Mouse (Mus musculus) hindbrain, postnatal 0 days (tissue): ENCODE data around the gene Clec1b. TPM values are rescaled to one million over a fixed set of nuclear protein-coding genes. Genes with fewer than 3 reads are reported as not detected.

Source experiments
- ATAC-seq: fragments of 200-750 bp; cut with Nextera tagmentation; 2 replicates; pipeline ENCODE4 v1.8.0; 2017; ENCODE audit warnings: mild to moderate bottlenecking, moderate TSS enrichment, moderate library complexity
- DNase-seq: peaks from one replicate; pipeline ENCODE4 v3.0.0-alpha.2; 2015; ENCODE audit warnings: low spot score
- H3K27ac ChIP-seq: fragments of 300-500 bp; sonication (generic); 2 replicates; pipeline ENCODE4 v1.5.1; 2014; ENCODE audit warnings: mild to moderate bottlenecking
- H3K27me3 ChIP-seq: fragments of 300-500 bp; sonication (generic); 2 replicates; pipeline ENCODE4 v1.6.1; 2014; ENCODE audit warnings: low read length, mixed read lengths; ENCODE audit not compliant: insufficient read depth
- H3K36me3 ChIP-seq: fragments of 300-500 bp; sonication (generic); 2 replicates; pipeline ENCODE4 v1.6.1; 2014; ENCODE audit warnings: low read length, mixed read lengths; ENCODE audit not compliant: insufficient read depth
- H3K4me1 ChIP-seq: fragments of 300-500 bp; sonication (generic); 2 replicates; pipeline ENCODE4 v1.6.1; 2014; ENCODE audit warnings: antibody characterized with exemption, low read length, mixed read lengths; ENCODE audit not compliant: insufficient read depth
- H3K4me2 ChIP-seq: fragments of 300-500 bp; sonication (generic); 2 replicates; pipeline ENCODE4 v1.6.1; 2014; ENCODE audit warnings: low read depth, mild to moderate bottlenecking, low read length, moderate library complexity, mixed read lengths
- H3K4me3 ChIP-seq: fragments of 300-500 bp; sonication (generic); 2 replicates; pipeline ENCODE4 v1.5.1; 2014; ENCODE audit warnings: low read length
- H3K9ac ChIP-seq: fragments of 300-500 bp; sonication (generic); replicated peaks from 2 replicates; pipeline ENCODE4 v1.6.1; 2014; ENCODE audit warnings: mild to moderate bottlenecking, low read length, moderate library complexity, mixed read lengths
- H3K9me3 ChIP-seq: fragments of 300-500 bp; sonication (generic); 2 replicates; pipeline ENCODE4 v1.6.1; 2016; ENCODE audit warnings: low read length, mixed read lengths
- CTCF ChIP-seq: IDR thresholded peaks from 2 replicates; pipeline ENCODE4 v1.5.1; 2016; ENCODE audit warnings: antibody characterized with exemption, control low read depth, low read depth
- WGBS: fragments of 180-500 bp; shearing (Covaris S2); extraction: QIAGEN DNeasy Blood & Tissue Kit; methylation state at CpG from one replicate; pipeline ENCODE4 v1.1.7; 2014; 5-methylcytosine and 5-hydroxymethylcytosine counted together
- polyA plus RNA-seq: library from polyadenylated mRNA; unstranded; fragments of >200 nt; fragmentation: Nextera tagmentation; extraction: Ambion mirVana; gene quantifications from 2 replicates; pipeline ENCODE4 v1.2.1, GENCODE M21; 2015
- total RNA-seq: library from RNA; depleted of rRNA; stranded (reverse); fragments of >200 nt; gene quantifications from 2 replicates; pipeline ENCODE4 v1.2.3, GENCODE M21; 2014; rRNA removed

The Clec1b gene
- total RNA-seq (under 0.01 TPM in 1 of 2 replicates, not detected in the other), polyA plus RNA-seq (0.38 and 0.47 TPM in 2 replicates)

DNA sequence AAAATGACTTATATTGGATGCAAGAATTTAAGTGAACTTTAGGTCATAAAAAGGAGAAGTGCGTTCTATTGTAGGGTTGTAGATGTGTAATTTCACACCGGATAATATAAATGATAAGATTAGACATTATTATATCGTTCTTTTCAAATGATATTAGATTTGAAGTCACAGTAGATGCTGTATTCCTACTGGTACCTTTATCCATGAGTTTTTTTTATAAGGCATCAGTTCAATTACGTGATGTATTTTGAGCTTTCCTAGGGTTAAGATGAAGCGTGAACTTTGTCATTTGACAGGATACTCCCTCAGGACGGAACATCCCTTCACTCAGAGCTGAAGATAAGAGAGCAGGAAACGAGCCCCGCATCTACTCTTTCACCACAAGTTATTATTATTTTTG, at the start of gene Clec1b:
Gene Clec1b (plus strand): TSS at position 301 of the 400 bp plus-strand sequence.
- no peak for ATAC-seq
- no peaks in the 10 kb centered on the region for H3K36me3 ChIP-seq
- WGBS, result 86% methylated on average over 8 of the region's 8 CpGs
- H3K27ac ChIP-seq, result no peak within 1 kb of the TSS
- TF ChIP-seq CTCF, result no peak
- no peak within 1 kb of the TSS for H3K9ac ChIP-seq
- DNase-seq, result no peak
- H3K4me2 ChIP-seq, result no peak within 1 kb of the TSS
- H3K9me3 ChIP-seq, result no peaks in the 10 kb centered on the region
- H3K4me3 ChIP-seq, result no peak within 1 kb of the TSS
- no peaks in the 10 kb centered on the region for H3K4me1 ChIP-seq
- H3K27me3 ChIP-seq, result no peaks in the 10 kb centered on the region

- TF ChIP-seq CTCF, result no peak
- Histone ChIP-seq H3K4me3 (no peak overlapping the region), H3K36me3 (no peaks in the 10 kb centered on the region), H3K9ac (no peak overlapping the region), H3K9me3 (no peaks in the 10 kb centered on the region), H3K4me1 (no peaks in the 10 kb centered on the region), H3K4me2 (no peak overlapping the region), H3K27me3 (no peaks in the 10 kb centered on the region), H3K27ac (no peak overlapping the region)
- WGBS, result 53% methylated on average over 4 of the region's 4 CpGs
- no peak for DNase-seq
- no peak for ATAC-seq
Observed at GRCm38 (mm10) chr6:129349524-129350352, 47.4 kb upstream of the Clec1b start.

GRCm38 (mm10) chr6:129351091-129351490, 46.0 kb upstream of the Clec1b start:
- WGBS, result 97% methylated on average over 3 of the region's 3 CpGs
- Histone ChIP-seq H3K36me3 (no peaks in the 10 kb centered on the region), H3K4me1 (no peaks in the 10 kb centered on the region), H3K9me3 (no peaks in the 10 kb centered on the region), H3K4me3 (no peak overlapping the region), H3K9ac (no peak overlapping the region), H3K4me2 (no peak overlapping the region), H3K27me3 (no peaks in the 10 kb centered on the region), H3K27ac (no peak overlapping the region)
- no peak for ATAC-seq
- no peak for DNase-seq
- TF ChIP-seq CTCF, result no peak

DNA sequence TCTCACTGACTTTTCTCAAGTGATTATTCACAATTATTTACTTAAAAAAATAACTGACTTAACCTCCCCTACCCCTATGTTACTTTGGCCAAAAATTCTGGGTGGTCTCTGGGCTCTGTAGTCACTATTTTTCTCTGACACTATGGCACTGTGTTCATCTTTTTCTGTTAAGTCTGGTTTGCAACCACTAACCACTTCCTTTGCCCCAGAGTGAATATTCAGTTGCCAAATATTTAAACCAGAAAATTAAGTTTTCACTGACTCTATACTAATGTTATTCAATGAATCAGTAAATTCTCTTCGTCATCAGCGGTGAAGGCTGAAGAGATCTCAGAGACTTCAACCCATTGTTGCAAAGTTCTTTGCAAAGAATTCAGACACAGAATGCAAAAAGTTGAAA, 41.3 kb upstream of the Clec1b start:
- H3K27me3 ChIP-seq, result no peaks in the 10 kb centered on the region
- H3K9me3 ChIP-seq, result no peaks in the 10 kb centered on the region
- no peak overlapping the region for H3K4me3 ChIP-seq
- no peak for ATAC-seq
- H3K4me2 ChIP-seq, result no peak overlapping the region
- WGBS, result 94% methylated on average over 2 of the region's 2 CpGs
- no peak overlapping the region for H3K27ac ChIP-seq
- no peak for TF ChIP-seq CTCF
- no peaks in the 10 kb centered on the region for H3K36me3 ChIP-seq
- H3K9ac ChIP-seq, result no peak overlapping the region
- no peak for DNase-seq
- no peaks in the 10 kb centered on the region for H3K4me1 ChIP-seq

DNA sequence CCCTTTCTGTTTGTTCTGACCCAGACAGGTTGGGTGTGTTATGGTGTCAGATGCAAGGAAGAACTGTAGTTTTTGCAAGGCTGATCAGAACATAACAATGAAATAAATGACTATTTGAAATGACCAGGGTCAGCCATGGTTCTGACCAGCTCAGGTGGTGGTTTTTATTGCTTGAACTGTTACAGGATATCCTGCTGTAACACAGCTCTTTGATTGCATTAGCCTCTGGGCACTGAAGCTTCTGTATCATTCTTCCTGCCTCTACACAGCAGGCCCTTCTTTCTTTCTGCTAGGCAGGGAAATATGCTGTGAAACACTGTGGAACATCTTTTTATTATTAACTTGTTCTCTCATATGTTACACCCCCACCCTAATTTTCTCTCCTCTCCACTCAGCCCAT, 40.7 kb upstream of the Clec1b start:
- Histone ChIP-seq H3K4me1 (no peaks in the 10 kb centered on the region), H3K9ac (no peak overlapping the region), H3K27me3 (no peaks in the 10 kb centered on the region), H3K27ac (no peak overlapping the region), H3K4me3 (no peak overlapping the region), H3K4me2 (no peak overlapping the region), H3K36me3 (no peaks in the 10 kb centered on the region), H3K9me3 (no peaks in the 10 kb centered on the region)
- DNase-seq (no peak), ATAC-seq (no peak)
- no peak for TF ChIP-seq CTCF

- no peaks in the 10 kb centered on the region for H3K36me3 ChIP-seq
- no peak overlapping the region for H3K4me3 ChIP-seq
- 90% methylated on average over 2 of the region's 2 CpGs for WGBS
- no peak overlapping the region for H3K9ac ChIP-seq
- no peaks in the 10 kb centered on the region for H3K4me1 ChIP-seq
- H3K4me2 ChIP-seq, result no peak overlapping the region
- H3K27me3 ChIP-seq, result no peaks in the 10 kb centered on the region
- no peak for ATAC-seq
- no peaks in the 10 kb centered on the region for H3K9me3 ChIP-seq
- no peak for DNase-seq
- no peak for TF ChIP-seq CTCF
- no peak overlapping the region for H3K27ac ChIP-seq
Observed at GRCm38 (mm10) chr6:129359515-129359914, 37.6 kb upstream of the Clec1b start.

- DNase-seq (no peak), ATAC-seq (no peak)
- no peaks in the 10 kb centered on the region for H3K36me3 ChIP-seq
- 38% methylated on average over 1 of the region's 1 CpGs for WGBS
- TF ChIP-seq CTCF, result no peak
- no peaks in the 10 kb centered on the region for H3K27me3 ChIP-seq
- H3K27ac ChIP-seq, result no peak overlapping the region
- H3K4me1 ChIP-seq, result no peaks in the 10 kb centered on the region
- H3K9ac ChIP-seq, result no peak overlapping the region
- H3K9me3 ChIP-seq, result no peaks in the 10 kb centered on the region
- H3K4me3 ChIP-seq, result no peak overlapping the region
- H3K4me2 ChIP-seq, result no peak overlapping the region
Observed at GRCm38 (mm10) chr6:129363942-129364341, 33.2 kb upstream of the Clec1b start.
